Mouse (Mus musculus): ENCODE measurements at regions not wholly inside any gene's neighbourhood (a gene's known extent, or its start where the extent isn't known, plus 50 kb on each side); places are given as distances from the start of the nearest gene placed in this dataset.

DNA sequence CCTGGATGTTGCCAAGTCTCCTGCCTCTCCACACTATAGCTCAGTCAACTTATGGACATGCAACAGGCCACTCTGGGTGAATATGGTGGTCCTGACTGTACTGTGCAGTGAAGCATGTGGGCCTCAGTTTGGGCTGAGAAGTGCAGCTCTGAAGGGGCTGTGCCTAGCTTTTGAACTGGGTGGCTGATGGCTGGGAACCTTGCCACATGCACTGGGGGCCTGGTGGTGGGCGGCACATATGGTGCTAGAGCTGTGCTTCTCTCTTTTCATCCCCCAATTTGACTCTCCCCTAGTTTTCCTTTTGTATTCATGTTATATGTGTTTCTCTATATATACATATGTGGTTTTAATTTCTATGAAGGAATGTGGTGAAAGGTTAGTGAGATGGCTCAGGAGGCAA, 2144.2 kb upstream of the Lrrc6 start:
- no peak for DNase-seq (ENCODE audit: low read depth, low spot score)

DNA sequence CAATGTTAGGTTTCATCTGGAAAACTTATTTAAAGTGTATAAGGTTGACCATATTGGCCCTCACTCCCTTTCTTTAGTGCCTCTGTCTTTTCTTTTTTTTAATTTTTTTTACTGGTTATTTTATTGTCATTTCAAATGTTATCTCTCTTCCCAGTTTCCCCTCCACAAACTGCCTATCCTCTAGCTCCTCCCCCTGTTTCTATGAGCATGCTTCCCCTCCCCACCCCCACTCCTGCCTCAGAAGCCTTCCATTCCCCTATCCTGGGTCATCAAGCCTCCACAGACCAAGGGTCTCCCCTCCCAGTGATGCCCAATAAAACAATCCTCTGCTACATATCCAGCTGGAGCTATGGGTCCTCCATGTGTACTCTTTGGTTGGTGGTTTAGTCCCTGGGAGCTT, 2134.9 kb upstream of the Lrrc6 start:
- no peak for DNase-seq (ENCODE audit: low read depth, low spot score)

DNA sequence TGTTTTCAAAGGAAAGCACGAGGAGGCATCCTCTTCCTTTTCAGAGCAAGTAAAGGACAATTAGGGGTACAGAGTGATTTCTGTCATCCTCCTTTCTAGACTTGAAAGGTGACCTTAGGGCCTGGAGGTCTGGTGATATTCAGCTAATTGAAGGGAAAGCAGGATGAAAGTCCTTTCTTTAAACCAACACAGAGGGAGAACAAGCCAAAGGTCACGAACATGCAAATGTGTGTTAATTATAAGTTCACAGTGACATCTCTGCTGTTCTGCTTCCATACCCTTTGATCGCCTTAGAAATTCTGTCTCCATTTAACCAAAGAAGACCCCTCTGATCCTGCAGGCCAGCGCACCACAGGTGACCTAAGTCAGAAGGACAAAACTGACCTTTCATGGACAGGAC, 2126.3 kb upstream of the Lrrc6 start:
- DNase-seq (ENCODE audit: low read depth, low spot score) = no peak

DNA sequence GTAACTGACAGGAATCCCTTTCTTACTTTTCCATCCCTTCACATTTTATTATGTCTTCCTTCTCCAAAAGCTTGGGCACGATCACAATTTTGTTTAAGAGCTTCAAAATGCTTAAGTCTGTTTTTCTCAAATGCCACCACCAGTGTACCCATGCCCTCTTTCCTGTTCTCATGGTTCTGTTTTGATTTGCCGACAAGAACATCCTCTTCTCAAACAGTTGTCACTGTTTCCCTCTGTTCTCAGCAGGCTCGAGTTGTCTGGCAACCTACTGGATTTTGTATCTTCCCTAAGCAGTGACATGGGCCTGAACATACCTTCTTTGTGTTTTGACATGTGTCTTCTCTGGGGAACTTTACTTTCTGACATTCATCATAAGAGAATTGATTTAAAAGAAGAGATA, 2124.1 kb upstream of the Lrrc6 start:
- DNase-seq (ENCODE audit: low read depth, low spot score) = no peak

DNA sequence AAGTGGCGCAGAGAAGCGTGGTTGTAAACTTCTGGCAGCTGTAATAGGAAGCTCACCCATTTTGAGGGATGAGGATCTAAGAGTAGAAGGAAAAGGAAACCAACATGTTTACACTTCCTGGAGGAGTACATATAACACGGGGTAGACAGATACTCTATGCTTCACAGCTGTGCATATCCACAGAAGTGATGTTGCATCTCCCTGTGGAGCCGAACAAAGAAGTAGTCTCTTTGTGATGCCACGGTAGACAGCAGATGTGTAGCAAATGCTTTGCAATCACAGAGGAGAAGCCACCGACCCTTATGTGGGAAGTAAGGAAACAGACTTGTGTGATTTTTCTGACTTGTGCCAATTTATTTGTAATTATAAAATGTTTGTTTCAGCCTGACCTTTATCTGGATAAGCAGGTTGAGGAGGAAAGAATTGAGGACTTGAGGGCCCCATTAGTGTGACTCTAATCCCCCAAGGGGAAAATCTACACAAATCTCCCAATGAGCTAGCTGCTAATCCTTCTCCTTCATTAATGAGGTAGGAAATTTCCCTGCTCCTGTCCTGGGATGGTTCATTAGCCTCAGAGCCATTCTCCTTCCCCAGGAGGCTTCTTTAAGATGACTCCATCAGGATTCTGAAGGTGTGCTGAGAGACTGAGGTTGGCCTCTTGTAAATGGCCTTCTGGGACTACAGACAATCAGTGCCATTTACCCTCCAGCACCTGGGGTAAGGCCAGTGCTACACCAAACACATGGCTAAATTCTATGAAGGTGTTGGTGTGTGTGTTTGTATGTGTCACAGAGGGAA, 2119.9 kb upstream of the Lrrc6 start:
- no peak for DNase-seq (ENCODE audit: low read depth, low spot score)

DNA sequence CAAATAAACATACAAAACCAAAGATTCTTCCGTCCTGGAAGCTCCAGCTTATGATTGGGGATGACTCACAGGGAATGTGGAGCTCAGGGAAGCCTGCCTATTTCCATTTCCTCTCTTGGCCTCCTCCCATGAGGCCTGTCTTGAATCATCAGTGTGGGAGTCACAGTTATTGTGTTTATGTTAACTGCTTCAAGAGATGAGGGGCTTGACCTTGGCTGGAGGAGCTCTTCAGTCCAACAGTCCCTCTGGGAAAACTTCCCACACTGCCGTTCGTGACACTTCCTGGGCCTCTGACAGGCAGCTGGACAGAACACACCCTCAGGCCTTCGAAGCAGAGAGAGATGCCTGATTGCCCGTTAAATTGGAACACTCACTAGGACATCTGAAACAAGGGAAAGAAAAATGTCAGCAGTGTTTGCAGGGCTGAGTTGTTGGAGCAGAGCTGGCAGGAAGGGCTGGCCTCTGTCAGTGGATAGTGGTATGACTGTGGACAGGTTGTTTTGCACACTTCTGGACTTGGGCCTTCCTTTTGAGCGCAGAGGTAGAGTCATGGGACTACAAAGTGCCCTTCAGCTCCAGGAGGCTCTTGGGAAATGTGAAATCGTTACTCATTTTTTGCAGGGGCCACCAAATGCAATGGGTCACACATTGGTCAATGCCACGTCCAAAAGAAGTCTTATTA, 2105.5 kb upstream of the Lrrc6 start:
- peak; percentile 3 for DNase-seq (ENCODE audit: low read depth, low spot score)

DNA sequence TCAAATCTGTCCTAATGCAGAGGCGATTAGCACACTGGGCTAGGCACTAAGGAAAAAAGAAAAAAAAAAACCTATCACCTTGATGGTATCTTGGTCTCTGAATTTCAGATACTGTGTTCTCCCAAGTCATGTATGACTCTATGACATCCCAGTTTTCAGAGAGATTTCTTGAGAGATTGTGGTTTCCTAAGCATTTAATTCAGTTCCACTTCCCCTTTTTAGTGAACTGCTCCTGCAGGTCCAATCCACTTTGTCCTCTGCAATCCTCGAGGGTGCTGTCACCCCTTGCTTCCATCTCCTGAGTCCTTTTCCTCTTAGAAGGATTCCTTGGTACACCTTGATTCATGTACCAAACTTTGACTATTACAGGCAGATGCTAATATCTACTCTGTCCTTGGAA, 2104.8 kb upstream of the Lrrc6 start:
- DNase-seq (ENCODE audit: low read depth, low spot score) = no peak

DNA sequence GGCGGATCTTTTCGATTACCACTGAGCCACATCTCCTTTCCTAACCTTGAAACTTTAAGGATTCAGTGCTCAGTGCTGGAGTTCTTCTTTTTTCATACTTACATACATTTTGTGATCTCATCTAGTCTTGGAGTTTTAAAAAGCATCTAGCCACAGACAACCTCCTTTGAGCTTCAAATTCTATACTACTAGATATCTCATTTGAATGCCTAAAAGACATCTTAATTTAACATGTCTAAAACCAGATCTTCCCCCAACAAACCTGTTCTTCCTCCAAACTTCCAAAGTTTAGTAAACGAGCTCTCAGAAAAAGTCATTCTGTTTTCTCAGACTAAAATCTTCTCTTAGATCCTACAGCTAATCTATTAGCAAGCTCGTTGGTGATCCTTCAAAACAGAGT, 2081.5 kb upstream of the Lrrc6 start:
- no peak for DNase-seq (ENCODE audit: low read depth, low spot score)

DNA sequence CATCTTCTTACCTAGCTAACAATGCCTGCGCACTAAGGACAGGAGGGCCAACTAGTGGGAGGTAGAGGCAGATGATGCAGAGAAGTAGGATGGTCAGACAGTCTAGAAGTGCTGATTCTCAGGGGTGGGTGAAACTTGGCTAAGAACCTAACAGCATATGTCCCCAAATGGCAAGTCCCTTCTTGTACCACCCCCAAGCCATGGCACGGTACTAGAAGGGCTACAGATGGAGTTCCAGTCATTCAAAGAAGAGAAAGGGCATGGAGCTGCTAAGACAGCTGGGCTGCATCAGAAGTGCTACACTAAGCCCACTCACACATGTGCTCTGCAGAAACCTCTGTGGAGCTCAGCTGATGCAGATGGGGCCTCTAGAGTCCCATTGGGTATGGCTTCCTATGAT, 2078.8 kb upstream of the Lrrc6 start:
- DNase-seq (ENCODE audit: low read depth, low spot score) = no peak

DNA sequence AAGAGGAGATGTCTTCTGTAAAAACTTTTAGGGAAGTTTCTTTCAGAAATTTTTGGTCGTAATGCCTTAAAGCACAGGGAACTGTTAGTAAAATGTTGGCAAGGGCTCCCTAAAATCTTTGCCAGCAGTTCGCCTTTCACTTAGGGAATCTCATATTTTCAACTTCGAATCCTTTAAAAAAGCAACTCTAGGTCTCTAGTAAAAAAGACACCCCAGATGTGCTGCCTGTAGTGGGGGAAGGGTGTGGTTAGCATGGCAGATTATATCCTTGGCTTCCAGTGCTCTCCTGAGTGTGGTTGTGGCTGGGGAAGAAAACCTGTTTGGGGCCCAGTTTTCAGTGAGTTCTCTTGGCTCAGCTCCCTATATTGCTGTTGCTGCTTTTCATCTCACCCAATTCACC, 2059.9 kb upstream of the Lrrc6 start:
- DNase-seq (ENCODE audit: low read depth, low spot score) = no peak

DNA sequence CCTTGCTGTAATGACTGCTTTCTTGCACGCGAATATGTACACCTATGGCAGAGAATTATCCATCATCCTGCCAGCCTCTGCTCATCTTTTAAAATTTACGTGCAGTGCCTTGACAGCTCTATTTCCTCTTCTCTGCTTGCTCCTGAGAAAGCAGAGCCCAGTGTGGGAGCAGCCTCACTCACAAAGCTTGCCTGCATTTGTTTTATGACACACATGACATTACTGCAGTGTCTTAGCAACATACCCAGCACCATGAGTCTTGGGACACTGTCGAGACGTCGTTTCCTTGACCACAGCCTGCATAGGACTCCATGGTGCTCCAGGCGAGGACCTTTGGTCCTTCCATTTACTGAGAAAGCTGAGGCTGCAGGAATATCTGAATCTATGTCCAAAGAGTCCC, 2055.4 kb upstream of the Lrrc6 start:
- no peak for DNase-seq (ENCODE audit: low read depth, low spot score)

DNA sequence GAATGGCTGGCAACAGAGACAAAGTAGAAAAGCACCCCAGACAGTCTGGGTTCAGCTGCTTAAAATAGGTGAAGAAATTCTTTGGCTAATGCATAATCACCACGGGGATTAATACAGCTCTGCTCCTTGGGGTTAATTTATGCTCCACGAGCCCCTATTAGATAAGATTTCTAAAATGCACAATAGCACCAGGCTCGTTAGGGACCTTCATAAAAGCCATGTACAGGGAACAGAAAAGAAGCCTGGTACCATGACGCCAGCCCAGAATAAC, 2035.3 kb upstream of the Lrrc6 start:
- no peak for DNase-seq (ENCODE audit: low read depth, low spot score)

DNA sequence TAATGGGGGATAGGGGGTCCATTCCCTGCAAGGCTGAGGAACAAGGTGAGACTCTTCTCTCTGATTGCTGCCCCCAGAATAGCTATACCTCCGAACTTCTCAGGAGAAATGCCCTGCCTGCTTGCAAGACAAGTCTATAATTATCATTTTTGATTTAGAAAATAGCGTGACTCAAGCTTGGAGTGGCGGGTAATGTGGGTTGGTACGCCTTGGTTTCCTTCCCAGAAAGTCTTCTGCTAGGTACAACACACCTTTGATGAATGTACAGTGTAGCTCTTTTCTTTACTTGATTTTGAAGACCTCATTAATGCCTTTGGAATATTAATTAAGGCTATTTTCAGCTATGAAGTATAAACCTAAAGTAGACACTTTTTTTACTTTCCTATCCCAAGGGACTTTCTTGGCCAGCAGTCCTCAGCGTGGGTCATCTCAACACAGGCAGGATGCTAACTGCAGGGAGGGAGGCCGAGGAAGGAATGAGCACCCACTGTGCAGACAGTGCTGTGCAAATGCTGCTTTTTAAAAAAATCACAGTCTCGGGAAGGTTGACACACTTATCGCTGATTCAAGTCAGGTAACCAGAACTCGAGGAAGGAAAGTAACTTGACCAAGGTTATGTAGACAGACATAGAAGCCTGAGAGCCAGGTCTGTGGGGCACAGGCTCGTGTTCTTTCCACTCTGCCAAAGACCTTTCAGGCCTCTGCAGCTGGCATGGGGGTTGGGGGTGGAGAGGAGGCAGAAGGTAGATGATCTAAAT, 2034.8 kb upstream of the Lrrc6 start:
- DNase-seq (ENCODE audit: low read depth, low spot score) = no peak

DNA sequence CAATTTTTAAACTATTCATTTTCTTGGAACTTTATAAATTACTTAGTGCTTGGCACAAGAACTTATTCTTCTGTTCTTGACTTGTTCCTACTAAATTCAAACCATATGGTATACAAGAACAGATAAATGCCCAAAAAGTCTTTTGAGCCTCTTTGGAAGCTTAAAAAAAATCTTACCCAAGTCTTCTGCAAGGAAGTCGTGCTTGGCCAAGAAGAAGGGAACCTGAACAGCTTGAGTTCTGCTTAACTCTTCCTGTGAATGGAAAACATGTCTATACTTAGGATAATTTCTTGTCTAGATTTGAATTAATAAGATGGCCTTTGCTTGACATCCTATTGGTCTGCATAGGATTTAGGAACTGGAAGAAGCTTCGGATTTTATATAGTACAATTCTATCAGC, 2020.0 kb upstream of the Lrrc6 start:
- no peak for DNase-seq (ENCODE audit: low read depth, low spot score)

DNA sequence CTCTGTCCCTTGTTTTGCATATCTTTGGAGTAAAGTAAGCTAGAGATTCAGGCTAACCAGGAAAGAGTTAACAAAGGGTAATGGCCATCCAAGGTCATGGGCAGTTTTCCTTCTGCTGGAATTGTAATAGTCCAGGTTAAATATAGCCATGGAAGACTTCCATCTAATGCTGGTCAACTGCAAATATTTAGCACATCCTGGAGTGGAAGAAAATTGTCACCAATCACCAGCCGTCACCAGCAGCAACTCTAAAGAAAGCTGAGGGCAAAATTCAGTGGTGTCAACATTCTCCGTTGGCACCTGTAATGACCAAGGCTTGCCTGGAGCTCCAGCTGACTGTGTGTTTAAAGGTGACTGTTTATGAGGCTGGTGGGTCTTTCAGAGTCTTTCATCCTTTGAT, 2011.7 kb upstream of the Lrrc6 start:
- DNase-seq (ENCODE audit: low read depth, low spot score) = no peak

DNA sequence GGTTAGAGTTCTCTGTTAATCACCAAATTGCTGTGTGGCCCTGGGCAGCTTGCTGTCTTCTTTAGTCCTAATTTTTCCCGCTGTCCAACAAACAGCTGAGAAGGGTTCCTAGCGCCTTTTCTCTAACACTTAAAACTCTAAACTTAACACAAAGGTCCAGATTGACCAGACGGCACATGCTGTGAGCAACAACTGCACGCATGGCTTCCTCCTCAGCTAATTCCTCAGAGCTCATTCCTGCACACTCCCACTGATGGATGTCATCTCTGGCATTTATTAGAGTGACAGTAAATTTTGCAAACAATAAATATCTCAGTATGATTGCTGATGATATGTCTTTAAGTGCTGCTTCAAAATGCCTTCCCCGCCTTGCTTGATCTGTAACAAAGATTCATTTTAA, 2007.5 kb upstream of the Lrrc6 start:
- peak; percentile 16 for DNase-seq (ENCODE audit: low read depth, low spot score)

DNA sequence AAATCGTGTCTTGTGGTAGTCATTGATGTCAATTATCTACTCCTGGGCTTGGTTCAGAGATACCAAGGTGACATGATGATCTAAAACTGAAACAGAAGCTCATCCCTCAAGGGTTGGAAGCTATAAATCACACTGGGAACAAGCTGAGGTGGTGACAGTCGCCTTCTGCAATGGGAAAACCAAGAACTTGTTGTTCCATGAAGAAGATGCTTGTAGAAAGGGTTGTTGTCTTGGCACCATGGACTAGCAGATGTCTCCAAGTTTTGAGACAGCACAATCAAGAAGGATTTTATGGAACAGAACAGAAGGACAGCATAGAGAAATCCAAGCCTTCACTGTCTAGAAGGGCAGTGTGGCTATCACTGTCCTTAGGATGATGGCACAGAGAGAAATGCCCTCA, 2005.4 kb upstream of the Lrrc6 start:
- no peak for DNase-seq (ENCODE audit: low read depth, low spot score)

DNA sequence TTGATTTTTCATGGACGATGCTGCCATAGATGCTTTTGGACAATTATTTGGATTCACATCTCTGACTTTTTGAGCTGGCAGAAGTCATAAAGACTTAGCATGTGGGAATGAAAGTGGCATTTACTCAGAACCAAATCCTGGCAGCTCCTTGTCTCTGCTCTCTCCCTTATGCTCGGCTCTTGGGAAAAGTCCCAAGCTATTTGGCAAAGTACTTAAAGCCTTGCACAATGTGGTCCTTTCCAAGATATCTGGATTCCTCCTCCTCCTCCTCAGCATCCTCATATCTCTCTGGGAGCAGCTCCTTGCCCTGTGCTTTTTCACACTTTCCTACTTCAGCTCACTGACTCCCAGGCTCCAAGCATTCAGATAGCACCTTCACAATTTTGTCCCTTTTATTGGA, 1995.7 kb upstream of the Lrrc6 start:
- DNase-seq (ENCODE audit: low read depth, low spot score) = no peak

DNA sequence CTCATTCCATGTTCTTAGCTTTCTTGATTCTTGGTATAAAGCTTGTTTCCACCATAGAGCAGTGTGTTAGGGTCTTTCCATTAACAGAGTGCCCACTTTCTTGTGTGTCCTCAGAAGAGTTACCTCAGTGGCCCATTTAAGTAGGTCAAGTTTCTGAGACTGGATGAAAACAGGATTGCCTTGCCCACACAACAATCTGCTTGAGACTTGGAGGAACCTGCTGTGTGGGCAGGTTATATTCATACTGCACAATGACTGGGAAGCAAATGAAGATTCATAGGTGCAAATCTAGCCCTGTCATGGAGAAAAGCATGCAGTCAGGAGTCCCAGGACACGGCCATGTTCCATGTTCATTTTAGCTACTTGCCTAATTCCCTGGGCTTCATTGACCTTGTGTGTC, 1984.1 kb upstream of the Lrrc6 start:
- no peak for DNase-seq (ENCODE audit: low read depth, low spot score)

DNA sequence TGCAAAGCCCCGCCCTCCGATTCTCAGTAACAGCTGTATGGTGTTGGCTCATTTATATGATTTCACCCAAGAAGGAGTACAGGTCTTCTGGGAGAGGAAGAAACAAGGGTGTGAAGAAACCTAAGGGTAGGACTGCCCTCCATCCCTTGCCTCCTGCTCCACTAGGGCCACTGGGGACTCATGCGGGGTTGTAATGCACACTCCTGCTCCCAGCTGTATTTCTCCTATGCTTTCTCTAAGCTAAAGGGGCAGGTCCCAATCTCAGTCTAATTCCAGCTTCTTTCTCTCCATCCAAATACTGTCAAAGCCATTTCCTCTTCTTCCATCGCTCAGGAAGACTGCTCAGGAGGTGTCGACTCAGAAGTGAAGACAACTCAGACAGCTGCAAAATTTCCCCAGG, 1977.0 kb upstream of the Lrrc6 start:
- no peak for DNase-seq (ENCODE audit: low read depth, low spot score)

DNA sequence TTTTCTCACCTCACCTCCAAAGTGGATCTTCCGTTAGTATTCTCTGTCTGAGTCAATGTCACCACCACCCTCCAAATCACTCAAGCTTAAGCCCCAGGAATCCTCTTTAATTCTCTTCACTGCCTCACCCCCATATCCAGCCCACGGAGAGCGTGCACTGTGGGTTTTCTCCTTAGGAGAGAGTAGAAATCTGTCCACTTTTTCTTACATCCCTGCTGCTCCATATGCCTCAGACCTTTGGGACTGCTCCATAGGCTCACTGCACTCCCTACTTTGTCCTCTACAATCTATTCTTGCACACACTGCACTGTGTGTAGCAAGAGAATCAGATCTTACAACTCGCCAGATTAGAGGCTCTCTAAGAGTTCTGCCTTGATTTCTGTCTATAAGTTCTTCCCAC, 1971.2 kb upstream of the Lrrc6 start:
- no peak for DNase-seq (ENCODE audit: low read depth, low spot score)

DNA sequence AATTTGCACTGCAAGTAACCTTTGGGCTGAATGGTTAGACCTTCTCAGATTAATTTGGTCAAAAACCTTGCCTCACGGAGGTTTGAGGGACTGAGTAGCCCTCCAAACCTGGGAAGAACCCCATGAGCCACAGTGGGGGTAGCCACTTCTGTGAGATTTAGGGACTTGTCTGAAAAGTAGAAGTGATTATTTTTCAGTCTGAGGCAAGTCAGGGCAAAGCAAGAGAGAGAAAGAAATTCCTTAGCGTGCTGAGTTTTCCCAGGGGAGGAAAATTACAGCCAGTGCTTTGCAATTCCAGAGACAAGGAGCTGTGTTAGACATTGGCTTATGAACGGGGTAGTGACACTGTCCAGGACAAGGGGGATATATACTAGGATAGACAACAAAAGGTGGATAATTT, 1962.1 kb upstream of the Lrrc6 start:
- DNase-seq (ENCODE audit: low read depth, low spot score) = peak; percentile 17

DNA sequence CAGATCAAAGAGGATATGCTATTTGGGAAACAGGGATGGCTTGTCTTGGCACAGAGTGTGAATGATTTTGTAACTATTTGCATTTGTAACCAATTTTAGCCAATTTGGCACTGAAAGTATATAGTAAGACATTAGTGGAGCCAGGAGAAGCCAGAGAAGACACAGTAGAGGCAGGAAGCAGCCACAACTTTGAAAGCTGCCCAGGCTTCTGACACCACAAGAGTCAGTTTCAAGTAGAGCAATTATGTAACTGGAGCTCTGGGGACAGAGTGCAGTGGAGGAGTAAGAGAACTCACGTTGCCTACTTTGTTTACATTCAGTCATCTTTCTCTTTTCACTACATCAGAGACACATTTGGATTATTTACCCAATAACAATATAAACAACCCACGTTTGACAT, 1956.5 kb upstream of the Lrrc6 start:
- DNase-seq (ENCODE audit: low read depth, low spot score) = no peak
